Mouse (Mus musculus) liver, postnatal 0 days (tissue): Measurements from ENCODE around the gene Gm19345. TPM values are rescaled to one million over a fixed set of nuclear protein-coding genes. Genes with fewer than 3 reads are reported as not detected.

Experiments
- ATAC-seq: fragments of 200-750 bp; cut with Nextera tagmentation; 2 replicates; pipeline ENCODE4 v1.8.0; 2017; ENCODE audit warnings: mild to moderate bottlenecking, moderate library complexity
- DNase-seq: peaks from one replicate; pipeline ENCODE4 v3.0.0-alpha.2; 2016
- H3K27ac ChIP-seq: fragments of 300-500 bp; sonication (generic); 2 replicates; pipeline ENCODE4 v1.5.1; 2014; ENCODE audit warnings: antibody characterized with exemption, moderate library complexity, mild to moderate bottlenecking, low read depth
- H3K27me3 ChIP-seq: fragments of 300-500 bp; sonication (generic); 2 replicates; pipeline ENCODE4 v1.6.1; 2014; ENCODE audit warnings: low read length, control low read depth, mixed read lengths; ENCODE audit not compliant: insufficient read depth
- H3K36me3 ChIP-seq: fragments of 300-500 bp; sonication (generic); replicated peaks from 2 replicates; pipeline ENCODE4 v1.6.1; 2014; ENCODE audit warnings: mild to moderate bottlenecking, control low read depth, low read length, moderate library complexity, mixed read lengths; ENCODE audit not compliant: insufficient read depth
- H3K4me1 ChIP-seq: fragments of 300-500 bp; sonication (generic); 2 replicates; pipeline ENCODE4 v1.6.1; 2014; ENCODE audit warnings: antibody characterized with exemption, mild to moderate bottlenecking, control low read depth; ENCODE audit not compliant: insufficient read depth
- H3K4me2 ChIP-seq: fragments of 300-500 bp; sonication (generic); 2 replicates; pipeline ENCODE4 v1.6.1; 2014; ENCODE audit warnings: low read depth, mild to moderate bottlenecking, low read length, moderate library complexity, mixed read lengths
- H3K4me3 ChIP-seq: fragments of 300-500 bp; sonication (generic); 2 replicates; pipeline ENCODE4 v1.5.1; 2014; ENCODE audit warnings: low read depth, low read length
- H3K9ac ChIP-seq: fragments of 300-500 bp; sonication (generic); replicated peaks from 2 replicates; pipeline ENCODE4 v1.6.1; 2014; ENCODE audit warnings: mild to moderate bottlenecking, moderate library complexity
- H3K9me3 ChIP-seq: fragments of 300-500 bp; sonication (generic); 2 replicates; pipeline ENCODE4 v1.6.1; 2016; ENCODE audit warnings: mild to moderate bottlenecking, control low read depth, low read length, mixed read lengths
- CTCF ChIP-seq: sonication (generic); IDR thresholded peaks from 2 replicates; pipeline ENCODE4 v1.5.1; 2016; ENCODE audit warnings: antibody characterized with exemption, low read depth
- EP300 ChIP-seq: IDR thresholded peaks from 2 replicates; pipeline ENCODE4 v1.6.1; 2016; ENCODE audit warnings: antibody characterized with exemption, low read depth, mild to moderate bottlenecking
- WGBS: fragments of 180-500 bp; shearing (Covaris S2); extraction: QIAGEN DNeasy Blood & Tissue Kit; methylation state at CpG from one replicate; pipeline ENCODE4 v1.1.7; 2014; ENCODE audit not compliant: insufficient replicate concordance; 5-methylcytosine and 5-hydroxymethylcytosine counted together
- polyA plus RNA-seq: library from polyadenylated mRNA; unstranded; fragments of >200 nt; fragmentation: Nextera tagmentation; extraction: Ambion mirVana; gene quantifications from 2 replicates; pipeline ENCODE4 v1.2.1, GENCODE M21; 2015

The Gm19345 gene
- polyA plus RNA-seq, 1 experiment from 2014 or later, result 0.18 TPM

DNA sequence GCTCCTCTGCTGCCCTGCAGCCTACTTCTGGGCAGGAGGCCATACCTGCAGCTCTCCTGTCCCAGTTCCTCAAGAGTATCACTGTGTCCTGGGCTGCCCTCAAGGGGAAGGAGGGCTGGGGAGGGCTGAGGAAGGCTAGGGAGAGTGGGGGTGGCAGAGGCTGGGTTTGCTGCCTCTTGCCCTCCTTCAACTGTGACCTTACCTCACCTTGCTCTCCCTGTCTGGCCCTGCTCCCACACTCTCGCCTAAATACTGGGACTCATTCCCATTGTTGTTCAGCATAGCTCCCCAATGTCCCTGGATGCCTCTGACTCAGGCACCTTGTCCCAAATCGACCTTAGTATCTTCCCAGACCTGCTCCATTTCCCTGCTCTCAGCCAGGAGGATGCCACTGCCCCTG is 12.4 kb downstream of the Gm19345 start:
- DNase-seq (no peak), ATAC-seq (no peak)
- Histone ChIP-seq H3K4me1 (no peaks in the 10 kb centered on the region), H3K4me2 (no peak overlapping the region), H3K36me3 (no peaks in the 10 kb centered on the region), H3K9me3 (no peaks in the 10 kb centered on the region), H3K9ac (no peak overlapping the region), H3K27ac (no peak overlapping the region), H3K27me3 (no peaks in the 10 kb centered on the region), H3K4me3 (no peak overlapping the region)
- 41% methylated on average over 2 of the region's 2 CpGs for WGBS
- TF ChIP-seq EP300 (no peak), CTCF (no peak)

DNA sequence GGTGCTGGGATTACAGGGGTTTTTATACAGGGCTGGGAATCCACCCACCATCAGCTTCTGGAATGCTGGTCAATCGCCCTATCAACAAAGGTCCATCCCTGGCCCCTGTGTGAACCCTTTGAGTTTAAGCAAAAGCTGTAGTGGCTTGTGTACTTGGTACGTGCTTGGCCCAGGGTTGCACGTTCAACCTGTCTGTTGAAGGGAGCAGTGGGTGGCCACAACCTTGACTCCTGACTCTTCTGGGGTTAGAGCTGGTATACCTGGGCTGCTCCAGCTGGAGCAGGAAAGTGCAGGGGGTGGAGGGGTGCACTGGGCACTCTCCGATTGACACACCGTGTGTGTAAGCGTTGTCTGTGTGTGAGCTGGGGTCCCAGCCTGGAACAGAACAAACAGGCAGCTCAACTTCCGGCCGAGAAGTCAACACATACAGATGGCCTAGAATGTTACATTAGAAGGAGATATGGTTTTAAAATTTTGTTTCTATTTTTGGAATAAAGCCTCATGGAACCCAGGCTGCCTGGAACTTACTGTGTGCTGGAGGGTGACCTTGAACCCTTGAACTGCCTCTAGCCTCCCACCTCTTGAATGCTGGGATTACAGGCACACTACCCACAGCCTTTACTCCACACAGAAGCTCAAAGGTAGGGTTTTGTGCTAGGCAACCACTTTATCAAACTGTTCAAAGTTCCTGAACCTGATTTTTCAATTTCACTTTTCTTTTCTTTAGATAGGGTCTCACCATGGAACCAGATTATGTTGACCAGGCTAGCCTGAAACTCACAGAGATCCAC is 13.6 kb downstream of the Gm19345 start:
- peak; percentile 73 for ATAC-seq
- no peaks in the 10 kb centered on the region; the same call in 1 of the 2 replicates for H3K4me1 ChIP-seq
- H3K4me2 ChIP-seq, result no peak overlapping the region
- no peak for DNase-seq
- H3K9ac ChIP-seq, result no peak overlapping the region
- H3K27me3 ChIP-seq, result no peaks in the 10 kb centered on the region
- TF ChIP-seq CTCF (no peak), EP300 (no peak)
- no peaks in the 10 kb centered on the region for H3K9me3 ChIP-seq
- WGBS, result 50% methylated on average over 8 of the region's 8 CpGs
- no peaks in the 10 kb centered on the region for H3K36me3 ChIP-seq
- H3K27ac ChIP-seq, result peak overlapping the region; percentile 42; the same call in 1 of the 2 replicates
- H3K4me3 ChIP-seq, result no peak overlapping the region

DNA sequence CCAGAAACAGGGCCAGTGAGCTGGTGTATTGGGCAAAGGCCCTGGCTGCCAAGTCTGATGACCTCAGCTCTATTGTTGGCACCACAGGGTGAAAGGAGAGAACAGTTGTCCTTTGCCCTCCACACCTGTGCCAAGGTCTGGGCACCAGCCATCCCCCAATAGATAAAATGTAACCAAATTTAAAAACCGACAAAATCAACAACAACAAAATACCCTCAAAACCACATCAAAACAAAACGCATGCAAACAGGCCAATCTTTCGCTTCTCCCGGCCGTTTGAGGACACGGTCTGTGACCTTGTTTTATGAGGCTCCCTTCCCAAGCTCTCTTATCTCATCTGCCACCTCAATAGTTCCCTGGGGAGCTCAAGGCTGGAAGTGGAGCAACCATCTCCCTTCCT is 14.7 kb downstream of the Gm19345 start:
- Histone ChIP-seq H3K9me3 (no peaks in the 10 kb centered on the region), H3K27ac (peak overlapping the region; percentile 42; the same call in 1 of the 2 replicates), H3K4me2 (no peak overlapping the region), H3K4me1 (peaks cover 5% of the 10 kb centered on the region), H3K9ac (no peak overlapping the region; the same call in 1 of the 2 replicates), H3K27me3 (no peaks in the 10 kb centered on the region), H3K36me3 (no peaks in the 10 kb centered on the region), H3K4me3 (no peak overlapping the region)
- 54% methylated on average over 6 of the region's 6 CpGs for WGBS
- no peak for DNase-seq
- no peak for ATAC-seq
- TF ChIP-seq EP300 (no peak), CTCF (no peak)

DNA sequence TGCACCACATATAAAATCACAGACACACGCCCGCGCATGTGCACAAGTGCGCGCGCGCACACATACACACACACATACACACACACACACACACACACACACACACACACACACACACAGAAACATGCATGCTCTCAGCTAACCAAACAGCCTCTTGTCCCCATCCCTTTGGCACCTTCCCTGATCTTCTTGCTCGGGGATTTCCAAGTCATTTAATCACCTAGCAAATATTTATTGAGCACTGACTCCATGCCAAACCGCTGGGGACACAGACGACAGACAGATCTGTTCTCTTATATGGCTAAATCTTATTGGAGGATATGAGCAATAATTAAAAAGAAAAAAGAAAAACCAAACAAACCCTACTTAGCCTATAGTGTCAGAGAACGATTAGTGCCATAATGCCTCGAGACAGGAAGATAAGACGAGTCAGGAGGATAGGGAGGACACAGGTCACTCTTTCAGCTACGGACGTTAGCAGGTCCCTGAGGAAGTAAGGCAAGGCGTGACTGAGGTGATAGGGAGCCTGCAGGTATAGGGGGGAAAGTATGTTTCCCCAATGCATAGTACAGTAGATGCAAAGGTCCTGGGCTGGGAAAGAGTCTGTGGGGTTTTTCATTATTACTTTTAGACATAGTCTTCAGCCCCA is 16.1 kb downstream of the Gm19345 start:
- Histone ChIP-seq H3K4me3 (no peak overlapping the region), H3K9me3 (no peaks in the 10 kb centered on the region), H3K36me3 (no peaks in the 10 kb centered on the region), H3K9ac (no peak overlapping the region), H3K27ac (no peak overlapping the region), H3K27me3 (no peaks in the 10 kb centered on the region), H3K4me2 (no peak overlapping the region), H3K4me1 (peaks cover 9% of the 10 kb centered on the region)
- TF ChIP-seq CTCF (no peak), EP300 (no peak)
- ATAC-seq, result no peak
- 69% methylated on average over 16 of the region's 16 CpGs for WGBS
- DNase-seq, result no peak

DNA sequence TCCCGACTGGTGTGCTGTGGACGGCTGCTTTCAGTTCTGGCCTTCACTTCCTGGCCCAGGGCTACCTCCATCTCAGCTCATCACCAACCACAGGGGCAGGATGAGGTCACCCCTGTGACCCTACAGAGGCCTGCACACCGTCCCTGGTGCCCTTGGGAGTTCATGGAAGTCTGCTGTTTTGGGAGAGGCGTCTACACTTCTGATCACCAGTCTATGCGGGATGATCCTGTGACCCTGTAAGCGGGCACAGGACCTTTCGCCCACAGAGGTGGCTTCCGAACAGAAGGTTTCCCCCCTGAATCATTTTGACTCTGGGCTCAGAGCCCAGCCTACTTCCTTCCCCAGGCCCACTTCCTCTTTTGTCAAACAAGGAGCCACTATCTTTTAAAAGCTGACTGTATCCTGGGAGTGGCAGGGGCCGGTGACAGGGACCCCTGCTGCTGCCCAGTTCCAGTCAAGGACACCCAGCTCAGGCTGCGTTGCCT is 19.4 kb downstream of the Gm19345 start:
- TF ChIP-seq CTCF, result no peak
- no peak for TF ChIP-seq EP300
- DNase-seq (peak; percentile 47), ATAC-seq (peak; percentile 51)
- peaks cover 14% of the 10 kb centered on the region for H3K4me1 ChIP-seq
- WGBS, result 20% methylated on average over 10 of the region's 10 CpGs
- H3K9me3 ChIP-seq, result no peaks in the 10 kb centered on the region
- H3K27me3 ChIP-seq, result no peaks in the 10 kb centered on the region
- H3K4me2 ChIP-seq, result peak overlapping the region; percentile 27; the same call in 1 of the 2 replicates
- no peaks in the 10 kb centered on the region for H3K36me3 ChIP-seq
- H3K4me3 ChIP-seq, result no peak overlapping the region; the same call in 1 of the 2 replicates
- H3K27ac ChIP-seq, result peak overlapping the region; percentile 77
- H3K9ac ChIP-seq, result peak overlapping the region; percentile 26; the same call in 1 of the 2 replicates

DNA sequence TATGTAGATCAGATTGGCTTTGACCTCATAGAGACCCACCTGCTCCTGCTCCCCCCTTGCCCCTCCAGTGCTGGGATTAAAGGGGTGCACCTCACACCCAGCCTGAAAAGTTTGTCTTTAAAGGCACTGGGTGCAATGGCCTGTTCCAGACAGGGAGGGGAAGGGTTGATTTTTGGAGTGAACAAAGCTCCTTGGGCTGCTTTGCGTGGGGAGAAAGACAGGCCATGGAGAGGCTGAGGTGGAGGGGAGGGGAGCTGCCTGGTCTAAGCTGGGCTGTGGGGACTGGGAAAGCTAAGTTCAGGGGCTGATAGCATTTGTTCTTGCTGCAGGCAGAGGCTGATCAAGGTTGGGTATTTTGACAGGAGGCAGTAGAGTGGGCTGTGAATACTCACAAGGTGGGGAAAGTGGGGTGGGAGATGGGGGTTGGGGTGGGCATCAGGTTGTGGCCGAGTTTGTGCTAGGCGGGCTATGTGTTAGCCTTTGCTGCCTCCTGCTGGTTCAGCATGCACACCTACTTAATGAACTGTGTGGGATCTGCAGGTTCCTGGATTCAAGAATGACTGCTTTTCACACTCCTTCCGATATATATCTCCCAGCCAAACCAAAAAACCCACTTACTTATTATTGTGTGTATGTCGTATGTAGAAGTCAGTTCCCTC is 20.3 kb downstream of the Gm19345 start:
- Histone ChIP-seq H3K9me3 (no peaks in the 10 kb centered on the region), H3K9ac (no peak overlapping the region), H3K4me2 (no peak overlapping the region), H3K4me1 (peaks cover 20% of the 10 kb centered on the region), H3K36me3 (no peaks in the 10 kb centered on the region), H3K27me3 (no peaks in the 10 kb centered on the region), H3K27ac (peak overlapping the region; percentile 49; the same call in 1 of the 2 replicates), H3K4me3 (no peak overlapping the region)
- DNase-seq, result peak; percentile 64
- ATAC-seq, result no peak
- WGBS, result 27% methylated on average over 5 of the region's 5 CpGs
- TF ChIP-seq CTCF, result peak; percentile 70
- TF ChIP-seq EP300, result no peak
